Mouse (Mus musculus) CD4-positive helper T cell, adult 2 months (primary cell): ENCODE measurements around the gene Chrna7.

ENCODE experiments used
- DNase-seq: peaks from one replicate; pipeline ENCODE4 v3.0.0-alpha.2; 2012; ENCODE audit warnings: low read depth, missing footprints, low spot score

Gene Chrna7

DNA sequence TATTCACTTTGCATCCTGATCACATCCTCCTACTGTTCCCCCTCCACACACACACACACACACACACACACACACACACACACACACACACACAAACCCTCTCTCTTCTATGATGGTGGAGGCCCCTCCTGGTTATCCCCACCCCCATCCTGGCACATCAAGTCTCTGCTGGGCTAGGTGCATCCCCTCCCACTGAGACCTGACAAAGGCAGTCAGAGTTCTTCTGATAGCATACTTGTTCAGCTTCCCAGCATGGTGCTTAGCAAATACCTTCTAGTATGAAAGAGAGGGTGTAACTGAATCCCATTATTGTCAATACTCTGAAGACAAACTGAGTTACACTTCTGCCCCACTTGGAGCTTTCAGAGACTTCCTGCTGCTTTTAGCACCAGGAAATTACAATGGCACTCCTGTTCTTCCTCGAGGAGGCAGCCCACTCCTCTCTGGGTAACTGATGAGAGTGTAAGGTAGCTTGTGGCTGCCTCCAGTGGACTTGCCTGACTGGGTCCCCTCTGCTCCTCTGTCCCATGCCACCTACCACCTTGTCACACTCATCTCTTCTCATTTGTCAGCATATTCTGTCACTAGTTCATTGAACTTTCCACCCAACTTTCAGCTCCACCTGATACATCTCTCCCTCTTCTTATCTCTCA is 127.9 kb downstream of the Chrna7 start:
- DNase-seq, result no peak

DNA sequence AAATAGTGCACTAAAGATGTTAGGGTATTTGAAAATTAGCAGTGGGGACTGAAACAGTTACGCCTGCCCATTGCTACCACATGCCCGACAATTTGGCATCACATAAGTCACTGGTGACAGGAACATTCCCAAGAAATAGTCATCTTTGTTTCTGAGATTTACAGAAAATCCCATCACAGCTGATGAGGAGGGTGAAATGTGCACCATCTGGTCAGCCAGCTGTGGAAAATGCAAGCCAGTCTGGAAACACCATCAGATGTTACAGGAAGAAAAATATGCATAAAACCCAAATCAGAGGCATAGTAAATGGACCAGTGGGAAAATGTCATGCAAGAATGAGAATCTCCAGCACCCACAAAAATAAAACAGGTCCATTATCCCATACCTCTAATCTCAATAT is 151.4 kb downstream of the Chrna7 start:
- DNase-seq, result no peak
